Mouse (Mus musculus) limb, embryonic 13.5 days (tissue): ENCODE measurements at regions not wholly inside any gene's neighbourhood (a gene's known extent, or its start where the extent isn't known, plus 50 kb on each side); places are given as distances from the start of the nearest gene placed in this dataset.

ENCODE experiments used
- ATAC-seq: fragments of 200-750 bp; cut with Nextera tagmentation; 2 replicates; pipeline ENCODE4 v1.8.0; 2017; ENCODE audit warnings: low read depth, moderate number of reproducible peaks, moderate TSS enrichment; ENCODE audit not compliant: low FRiP score
- H3K27ac ChIP-seq: fragments of 300-500 bp; sonication (generic); 2 replicates; pipeline ENCODE4 v1.5.1; 2015; ENCODE audit warnings: inconsistent platforms, mild to moderate bottlenecking, moderate library complexity
- H3K27me3 ChIP-seq: fragments of 300-500 bp; sonication (generic); 2 replicates; pipeline ENCODE4 v1.6.1; 2015; ENCODE audit warnings: mild to moderate bottlenecking, inconsistent platforms
- H3K36me3 ChIP-seq: fragments of 300-500 bp; sonication (generic); 2 replicates; pipeline ENCODE4 v1.6.1; 2015; ENCODE audit warnings: inconsistent platforms, mild to moderate bottlenecking, moderate library complexity
- H3K4me1 ChIP-seq: fragments of 300-500 bp; sonication (generic); 2 replicates; pipeline ENCODE4 v1.6.1; 2015; ENCODE audit warnings: inconsistent platforms
- H3K4me2 ChIP-seq: fragments of 300-500 bp; sonication (generic); replicated peaks from 2 replicates; pipeline ENCODE4 v1.6.1; 2015; ENCODE audit warnings: inconsistent platforms, mild to moderate bottlenecking, moderate library complexity
- H3K4me3 ChIP-seq: fragments of 300-500 bp; sonication (generic); 2 replicates; pipeline ENCODE4 v1.5.1; 2015; ENCODE audit warnings: moderate library complexity, mild to moderate bottlenecking, inconsistent platforms
- H3K9ac ChIP-seq: fragments of 300-500 bp; sonication (generic); 2 replicates; pipeline ENCODE4 v1.6.1; 2015; ENCODE audit warnings: mild to moderate bottlenecking, inconsistent platforms
- H3K9me3 ChIP-seq: fragments of 300-500 bp; sonication (generic); 2 replicates; pipeline ENCODE4 v1.6.1; 2016; ENCODE audit warnings: inconsistent platforms
- WGBS: fragments of 180-500 bp; shearing (Covaris S2); methylation state at CpG from one replicate; pipeline ENCODE4 v1.1.7; 2015; 5-methylcytosine and 5-hydroxymethylcytosine counted together

- H3K27ac ChIP-seq: no peak overlapping the region
- 88% methylated on average over 10 of the region's 10 CpGs for WGBS
- no peaks in the 10 kb centered on the region for H3K36me3 ChIP-seq
- no peak overlapping the region for H3K9ac ChIP-seq
- H3K4me1 ChIP-seq: peaks cover 5% of the 10 kb centered on the region; the same call in 1 of the 2 replicates
- H3K4me2 ChIP-seq: no peak overlapping the region
- H3K27me3 ChIP-seq: no peaks in the 10 kb centered on the region
- H3K9me3 ChIP-seq: no peaks in the 10 kb centered on the region
- no peak overlapping the region for H3K4me3 ChIP-seq
- ATAC-seq: no peak
Measured at GRCm38 (mm10) chr11:114300611-114301319, 233.9 kb upstream of the Sdk2 start.

GRCm38 (mm10) chr11:114296816-114297334 is 230.0 kb upstream of the Sdk2 start:
- no peaks in the 10 kb centered on the region for H3K36me3 ChIP-seq
- no peaks in the 10 kb centered on the region for H3K27me3 ChIP-seq
- no peak overlapping the region for H3K9ac ChIP-seq
- no peak overlapping the region for H3K4me3 ChIP-seq
- no peaks in the 10 kb centered on the region for H3K4me1 ChIP-seq
- ATAC-seq: no peak
- WGBS: 79% methylated on average over 10 of the region's 10 CpGs
- H3K27ac ChIP-seq: no peak overlapping the region
- no peaks in the 10 kb centered on the region for H3K9me3 ChIP-seq
- no peak overlapping the region for H3K4me2 ChIP-seq

- Histone ChIP-seq H3K27me3 (no peaks in the 10 kb centered on the region), H3K4me3 (no peak overlapping the region), H3K9me3 (no peaks in the 10 kb centered on the region), H3K4me1 (no peaks in the 10 kb centered on the region), H3K27ac (no peak overlapping the region), H3K9ac (no peak overlapping the region), H3K36me3 (no peaks in the 10 kb centered on the region), H3K4me2 (no peak overlapping the region)
- 54% methylated on average over 5 of the region's 5 CpGs for WGBS
- no peak for ATAC-seq
Measured at GRCm38 (mm10) chr11:114294511-114295250, 227.8 kb upstream of the Sdk2 start.

- no peaks in the 10 kb centered on the region for H3K4me1 ChIP-seq
- no peak for ATAC-seq
- no peak overlapping the region for H3K4me3 ChIP-seq
- 77% methylated on average over 5 of the region's 5 CpGs for WGBS
- no peak overlapping the region for H3K4me2 ChIP-seq
- no peaks in the 10 kb centered on the region for H3K27me3 ChIP-seq
- no peaks in the 10 kb centered on the region for H3K36me3 ChIP-seq
- no peak overlapping the region; the same call in 1 of the 2 replicates for H3K27ac ChIP-seq
- no peak overlapping the region for H3K9ac ChIP-seq
- no peaks in the 10 kb centered on the region for H3K9me3 ChIP-seq
Measured at GRCm38 (mm10) chr11:114291258-114291657, 224.4 kb upstream of the Sdk2 start.

GRCm38 (mm10) chr11:114289946-114290345 is 223.1 kb upstream of the Sdk2 start:
- Histone ChIP-seq H3K9me3 (no peaks in the 10 kb centered on the region), H3K4me1 (no peaks in the 10 kb centered on the region), H3K27me3 (no peaks in the 10 kb centered on the region), H3K36me3 (no peaks in the 10 kb centered on the region), H3K27ac (no peak overlapping the region), H3K9ac (no peak overlapping the region), H3K4me2 (no peak overlapping the region), H3K4me3 (no peak overlapping the region)
- no peak for ATAC-seq
- 84% methylated on average over 1 of the region's 1 CpGs for WGBS

GRCm38 (mm10) chr11:114284820-114285666 is 218.2 kb upstream of the Sdk2 start:
- H3K4me3 ChIP-seq: no peak overlapping the region
- 86% methylated on average over 20 of the region's 20 CpGs for WGBS

GRCm38 (mm10) chr11:114283208-114283607 is 216.4 kb upstream of the Sdk2 start:
- 36% methylated on average over 5 of the region's 5 CpGs for WGBS

More at GRCm38 (mm10) chr11:114284820-114285666, 218.2 kb upstream of the Sdk2 start:
- H3K27me3 ChIP-seq: no peaks in the 10 kb centered on the region
- no peak overlapping the region for H3K27ac ChIP-seq
- H3K4me2 ChIP-seq: no peak overlapping the region
- no peaks in the 10 kb centered on the region for H3K36me3 ChIP-seq
- H3K9ac ChIP-seq: no peak overlapping the region
- no peaks in the 10 kb centered on the region for H3K9me3 ChIP-seq
- H3K4me1 ChIP-seq: no peaks in the 10 kb centered on the region
- ATAC-seq: no peak

GRCm38 (mm10) chr11:114282566-114282965 is 215.7 kb upstream of the Sdk2 start:
- no peak for ATAC-seq
- Histone ChIP-seq H3K27ac (no peak overlapping the region), H3K36me3 (no peaks in the 10 kb centered on the region), H3K4me1 (no peaks in the 10 kb centered on the region), H3K4me2 (no peak overlapping the region), H3K9ac (no peak overlapping the region), H3K27me3 (no peaks in the 10 kb centered on the region), H3K4me3 (no peak overlapping the region), H3K9me3 (no peaks in the 10 kb centered on the region)
- WGBS: 78% methylated on average over 5 of the region's 5 CpGs

More at GRCm38 (mm10) chr11:114283208-114283607, 216.4 kb upstream of the Sdk2 start:
- Histone ChIP-seq H3K4me3 (no peak overlapping the region), H3K4me2 (no peak overlapping the region), H3K9ac (no peak overlapping the region), H3K9me3 (no peaks in the 10 kb centered on the region), H3K4me1 (no peaks in the 10 kb centered on the region), H3K27me3 (no peaks in the 10 kb centered on the region), H3K36me3 (no peaks in the 10 kb centered on the region), H3K27ac (no peak overlapping the region)
- no peak for ATAC-seq

GRCm38 (mm10) chr11:114281846-114282245 is 215.0 kb upstream of the Sdk2 start:
- Histone ChIP-seq H3K9me3 (no peaks in the 10 kb centered on the region), H3K4me3 (no peak overlapping the region), H3K27ac (no peak overlapping the region), H3K9ac (no peak overlapping the region), H3K4me1 (no peaks in the 10 kb centered on the region), H3K27me3 (no peaks in the 10 kb centered on the region), H3K4me2 (no peak overlapping the region), H3K36me3 (no peaks in the 10 kb centered on the region)
- 73% methylated on average over 9 of the region's 9 CpGs for WGBS
- ATAC-seq: no peak

GRCm38 (mm10) chr11:114281041-114281695 is 214.3 kb upstream of the Sdk2 start:
- Histone ChIP-seq H3K27ac (no peak overlapping the region), H3K27me3 (no peaks in the 10 kb centered on the region), H3K4me2 (no peak overlapping the region), H3K9me3 (no peaks in the 10 kb centered on the region), H3K9ac (no peak overlapping the region), H3K4me3 (no peak overlapping the region), H3K4me1 (no peaks in the 10 kb centered on the region), H3K36me3 (no peaks in the 10 kb centered on the region)
- WGBS: 83% methylated on average over 14 of the region's 14 CpGs
- no peak for ATAC-seq

GRCm38 (mm10) chr11:114277513-114278304 is 210.9 kb upstream of the Sdk2 start:
- no peak for ATAC-seq
- Histone ChIP-seq H3K4me2 (no peak overlapping the region), H3K36me3 (no peaks in the 10 kb centered on the region), H3K4me3 (no peak overlapping the region), H3K9ac (no peak overlapping the region), H3K9me3 (no peaks in the 10 kb centered on the region), H3K4me1 (peaks cover 9% of the 10 kb centered on the region), H3K27ac (no peak overlapping the region), H3K27me3 (no peaks in the 10 kb centered on the region)
- WGBS: 83% methylated on average over 26 of the region's 26 CpGs
